Mouse (Mus musculus) layer of hippocampus, adult 11-12 months (tissue): ENCODE measurements around the gene Nfatc2ip.

ENCODE experiments used
- DNase-seq: peaks from one replicate; pipeline ENCODE4 v3.0.0; 2022; ENCODE audit warnings: low spot score

Gene Nfatc2ip

DNA sequence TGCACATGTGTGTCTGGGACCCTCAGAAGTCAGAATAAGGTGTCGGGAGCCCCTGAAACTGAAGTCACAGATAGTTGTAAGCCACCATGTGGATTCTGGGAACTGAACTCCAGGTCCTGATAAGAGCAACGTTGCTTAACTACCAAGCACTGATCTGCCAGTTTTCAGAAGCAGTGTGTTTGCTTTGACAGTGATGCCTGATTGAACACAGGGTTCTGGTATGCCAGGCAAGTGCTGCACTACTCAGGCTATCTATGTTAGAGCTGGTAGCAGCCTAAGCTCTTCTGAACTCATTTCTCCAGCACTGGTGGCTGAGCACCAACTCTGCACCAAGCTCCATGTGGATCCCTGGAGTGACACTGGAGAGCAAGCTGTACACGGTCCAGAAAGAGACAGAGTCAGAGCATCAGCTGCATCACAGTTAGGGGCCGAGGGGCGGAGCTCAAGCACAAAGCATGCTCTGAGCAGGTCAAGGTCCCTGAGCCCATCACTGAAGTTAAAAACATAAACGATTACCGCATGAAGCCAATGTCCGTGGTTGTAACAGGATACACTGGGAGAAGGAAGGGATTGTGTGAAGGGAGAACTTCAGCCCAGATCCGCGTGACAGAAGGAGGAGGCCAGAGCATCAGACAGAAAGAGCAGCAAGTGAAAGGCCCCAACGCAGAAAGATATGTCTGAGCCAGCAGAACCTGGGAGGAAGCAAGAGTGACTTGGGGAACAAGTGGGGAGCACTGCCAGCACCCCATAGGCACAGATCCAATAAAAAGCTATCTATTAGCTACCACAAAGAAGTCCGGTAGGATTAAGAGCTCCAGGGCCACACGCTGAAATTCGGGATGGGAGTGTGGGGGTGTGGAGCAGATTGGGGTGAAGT, 41.6 kb downstream of the Nfatc2ip start:
- no peak for DNase-seq

GRCm38 (mm10) chr7:126353994-126354365, 42.6 kb downstream of the Nfatc2ip start:
- no peak for DNase-seq

- DNase-seq, result no peak
Measured at GRCm38 (mm10) chr7:126353251-126353993, 43.1 kb downstream of the Nfatc2ip start.

- no peak for DNase-seq
Measured at GRCm38 (mm10) chr7:126351419-126351951, 45.1 kb downstream of the Nfatc2ip start.

DNA sequence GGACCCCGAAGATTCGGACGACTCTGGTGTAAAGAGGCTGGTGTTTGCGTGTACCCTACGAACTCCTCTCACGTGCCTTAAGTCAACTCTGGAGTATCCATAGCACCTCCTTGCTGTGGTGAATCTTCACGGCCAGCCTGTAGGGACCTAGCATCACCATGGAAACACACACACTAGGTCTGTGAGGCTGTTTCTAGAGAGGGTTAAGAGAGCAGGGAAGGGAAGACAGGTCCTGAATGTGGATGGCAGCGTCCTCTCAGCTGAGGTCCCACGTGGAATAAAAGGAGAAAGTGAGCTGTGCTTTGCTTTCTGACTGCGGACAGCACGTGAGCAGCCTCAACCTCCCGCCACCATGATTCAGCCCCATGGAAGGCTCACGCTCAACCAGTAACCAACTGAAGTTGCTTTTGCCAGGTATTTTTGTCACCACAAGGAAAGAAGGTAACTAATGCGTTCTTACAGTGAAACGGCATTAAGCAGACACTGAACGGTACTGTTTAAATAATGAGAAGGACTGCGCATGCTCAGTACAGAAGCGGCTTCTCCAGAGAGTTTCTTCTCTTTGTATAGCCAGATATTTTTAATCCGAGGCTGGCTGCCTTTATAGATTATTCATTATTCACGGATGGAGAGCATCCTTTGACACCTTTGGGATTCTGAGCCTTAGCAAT, 45.7 kb downstream of the Nfatc2ip start:
- no peak for DNase-seq

DNA sequence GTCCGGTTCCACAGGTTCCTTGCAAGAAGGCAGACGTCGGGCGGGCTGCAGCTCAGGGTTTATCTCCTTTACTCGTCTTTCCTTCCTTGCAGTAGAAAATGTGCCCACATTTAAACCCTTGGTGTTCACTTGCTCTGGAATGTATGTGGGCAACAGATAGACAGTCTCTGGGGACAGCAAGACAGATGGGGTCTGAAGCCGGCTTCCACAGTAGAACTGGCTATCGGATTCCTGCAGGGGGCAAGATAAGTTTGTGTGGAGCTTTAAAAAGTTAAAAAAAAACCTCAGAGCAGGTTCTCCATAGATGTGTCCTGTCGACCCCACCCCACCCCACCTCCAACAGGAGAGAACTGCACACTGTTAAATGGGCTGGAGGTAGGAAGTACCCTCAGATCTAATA, 48.2 kb downstream of the Nfatc2ip start:
- no peak for DNase-seq

DNA sequence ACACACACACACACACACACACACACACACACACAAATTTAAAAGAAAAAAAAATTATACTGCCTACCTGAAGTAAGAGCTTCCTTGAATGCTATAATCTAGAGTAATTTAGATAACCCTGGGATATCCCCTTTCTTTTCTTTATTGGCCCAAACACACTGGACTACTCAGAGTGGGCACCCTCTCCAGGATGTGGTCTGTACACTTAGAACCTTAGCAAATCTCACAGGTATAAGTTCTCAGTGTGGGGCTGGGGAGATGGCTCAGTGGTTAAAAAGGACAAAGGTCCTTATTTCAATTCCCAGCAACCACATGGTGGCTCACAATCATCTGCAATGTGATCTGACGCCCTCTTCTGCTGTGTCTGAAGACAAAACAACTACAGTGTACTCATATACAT, 49.4 kb downstream of the Nfatc2ip start:
- DNase-seq, result no peak

GRCm38 (mm10) chr7:126345969-126346368, 50.6 kb downstream of the Nfatc2ip start:
- no peak for DNase-seq

DNA sequence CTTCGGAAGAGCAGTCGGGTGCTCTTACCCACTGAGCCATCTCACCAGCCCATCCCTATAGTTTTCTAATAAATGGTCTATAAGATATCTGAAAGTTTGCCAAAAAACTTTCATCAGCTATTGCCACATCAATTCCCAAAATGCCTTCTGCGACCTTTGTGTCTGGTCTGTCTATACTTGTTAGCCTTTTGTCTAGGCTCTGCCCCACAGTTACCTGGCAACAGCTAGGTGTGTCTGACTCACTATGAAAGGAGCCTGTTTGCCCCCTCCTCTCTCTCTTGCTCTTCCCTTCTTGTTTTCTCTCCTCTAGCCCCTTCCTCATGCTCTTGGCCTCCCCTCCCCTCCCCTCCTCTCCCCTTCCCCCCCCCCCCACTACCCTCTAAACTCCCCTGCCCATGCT, 51.0 kb downstream of the Nfatc2ip start:
- no peak for DNase-seq

DNA sequence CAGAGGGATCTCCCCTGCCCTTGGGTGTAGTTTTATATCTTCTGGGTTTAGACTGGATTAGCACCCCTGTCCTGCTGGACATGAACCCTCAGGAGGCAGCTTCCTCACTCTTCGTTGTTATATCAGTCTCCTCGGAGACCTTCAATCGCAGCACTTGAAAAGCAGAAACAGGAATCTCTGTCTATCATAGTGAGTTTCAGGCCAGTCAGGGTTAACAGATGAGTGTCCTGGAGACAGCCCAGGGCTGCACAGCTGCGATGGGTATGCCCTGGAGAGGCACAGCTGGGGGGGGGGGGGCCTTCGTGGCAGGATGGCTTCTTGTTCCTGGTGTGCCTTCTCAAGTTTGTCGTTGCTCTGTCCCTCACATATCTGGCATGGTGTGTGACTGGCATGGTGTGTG, 55.6 kb downstream of the Nfatc2ip start:
- DNase-seq, result no peak

DNA sequence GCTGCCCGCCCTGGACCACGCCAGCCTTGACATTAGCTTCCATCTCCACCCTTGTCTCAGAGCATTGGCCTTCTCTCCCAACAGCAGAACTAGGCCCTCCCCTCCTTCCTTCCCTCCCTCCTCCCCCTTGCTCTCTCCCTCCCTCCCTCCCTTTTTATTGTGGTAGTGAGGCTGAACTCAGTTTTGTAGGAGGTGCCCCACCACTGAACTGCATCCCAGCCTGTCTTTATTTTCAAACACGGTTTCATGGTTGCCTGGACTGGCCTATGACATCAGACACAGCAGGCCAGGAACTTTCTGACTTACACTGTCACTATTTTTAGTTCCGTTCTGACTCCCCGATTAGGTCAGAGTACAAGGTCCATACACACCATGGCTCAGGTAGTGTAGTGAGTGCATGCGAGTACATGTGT, 56.3 kb downstream of the Nfatc2ip start:
- DNase-seq, result no peak

GRCm38 (mm10) chr7:126339521-126339971, 57.0 kb downstream of the Nfatc2ip start:
- DNase-seq, result no peak

DNA sequence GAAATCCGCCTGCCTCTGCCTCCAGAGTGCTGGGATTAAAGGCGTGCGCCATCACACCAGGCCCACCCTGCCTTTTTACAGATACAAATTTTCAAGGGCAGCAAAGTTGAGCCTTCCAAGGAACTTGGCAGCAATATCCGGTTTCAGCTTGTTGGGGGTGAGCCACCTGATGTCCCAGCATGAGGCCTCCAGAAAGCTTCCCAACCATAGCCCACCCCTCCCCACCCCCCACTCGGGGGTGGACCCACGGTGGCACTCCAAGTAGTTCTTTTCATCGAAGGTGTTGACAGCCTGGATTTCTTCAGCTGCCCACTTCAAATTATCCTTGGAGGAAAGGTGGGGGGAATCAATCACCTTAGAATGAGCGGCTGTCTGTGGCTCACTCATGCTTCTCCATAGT, 57.6 kb downstream of the Nfatc2ip start:
- DNase-seq, result no peak

DNA sequence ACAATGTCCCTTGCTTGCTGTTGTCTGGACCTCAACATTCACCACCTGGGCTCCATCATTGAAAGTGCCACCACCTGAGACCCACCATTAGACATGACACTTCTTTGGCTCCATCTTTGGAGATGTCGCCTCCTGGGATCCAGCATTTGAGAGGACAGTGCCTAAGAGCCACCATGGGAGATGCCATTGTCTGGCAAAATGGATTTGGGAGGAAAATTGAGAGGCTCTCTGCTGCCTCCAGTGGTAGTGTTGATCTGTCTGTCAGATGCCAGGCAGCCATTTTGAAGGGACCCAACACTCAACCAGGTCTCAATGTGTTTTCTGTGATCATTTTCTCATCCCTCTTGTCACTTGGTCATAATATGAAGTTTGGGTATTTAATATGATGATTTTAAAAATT, 61.0 kb downstream of the Nfatc2ip start:
- DNase-seq, result no peak
